Mouse (Mus musculus) heart, adult 8-10 months (tissue): ENCODE data around the gene Rbbp8nl. TPM values are rescaled to one million over a fixed set of nuclear protein-coding genes. Genes with fewer than 3 reads are reported as not detected.

Experiments used
- DNase-seq: peaks from one replicate; pipeline ENCODE4 v3.0.0; 2022; ENCODE audit warnings: low spot score
- microRNA-seq: library from miRNA; unstranded; fragments of <30 nt; microRNA quantifications from one replicate; pipeline ENCODE4 v1.2.0, GENCODE M21; 2022
- total RNA-seq, 4 experiments: library from RNA; stranded (reverse); gene quantifications; 2 replicates each; pipeline ENCODE4 v1.2.4; 2022

Rbbp8nl gene
- total RNA-seq, 4 experiments from 2014 or later: not detected

- no peak for DNase-seq
These were observed 60.5 kb downstream of the Rbbp8nl start for GRCm38 (mm10) chr2:180229129-180229528.

- no peak for DNase-seq
These were observed 61.1 kb downstream of the Rbbp8nl start for GRCm38 (mm10) chr2:180228592-180228991.

DNA sequence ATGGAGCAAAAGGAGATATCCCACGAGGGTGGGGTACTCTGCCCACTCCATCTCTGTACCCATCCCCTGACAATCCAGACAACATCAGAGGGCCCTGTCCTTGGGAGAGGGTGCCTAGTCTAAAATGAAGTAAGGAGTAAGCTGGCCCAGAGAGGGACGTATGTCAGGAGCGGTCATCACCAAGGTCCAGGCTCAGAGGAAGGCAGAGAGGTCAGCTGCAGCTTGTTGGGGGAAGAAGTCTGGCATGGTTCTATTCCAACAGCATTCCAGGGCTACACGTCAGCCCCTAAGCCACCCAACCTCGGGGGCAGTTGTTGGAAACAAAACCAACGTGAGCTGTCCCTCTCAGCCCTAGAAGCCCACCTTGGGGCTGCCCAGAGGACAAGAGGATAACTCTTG, 61.6 kb downstream of the Rbbp8nl start:
- no peak for DNase-seq

Small RNA genes lying within 50 kb of the gene (microRNA-seq; reads per million reads assigned to microRNA genes)
- gene Mir3091: not detected

Other genes with a start within 250 kb of the Rbbp8nl start
- gene Psma7, start 247.4 kb downstream of the Rbbp8nl start, total RNA-seq: 100 to 1,000 TPM; 140 to 162 (median 155) TPM
- gene Ss18l1, start 247.4 kb downstream of the Rbbp8nl start, total RNA-seq: 1 to 10 TPM; 1.6 to 3.1 (median 2.4) TPM
- 10 to 100 TPM; 29.1 to 34.0 (median 30.1) TPM for gene Mtg2, start 219.3 kb downstream of the Rbbp8nl start, total RNA-seq
- gene Hrh3, start 185.4 kb downstream of the Rbbp8nl start, total RNA-seq: under 1 TPM in 1 of 4 experiments, not detected in 3; 0.22 TPM
- 10 to 100 TPM; 38.2 to 44.9 (median 39.7) TPM for gene Osbpl2, start 170.6 kb downstream of the Rbbp8nl start, total RNA-seq
- 10 to 100 TPM; 80.8 to 93.9 (median 90.0) TPM for gene Adrm1, start 118.4 kb downstream of the Rbbp8nl start, total RNA-seq
- 100 to 1,000 TPM in 1 of 4 experiments, 10 to 100 TPM in 3; 78.1 to 110 (median 93.3) TPM for gene Lama5, start 64.0 kb downstream of the Rbbp8nl start, total RNA-seq
- 100 to 1,000 TPM; 452 to 674 (median 565) TPM for gene Rps21, start 32.5 kb downstream of the Rbbp8nl start, total RNA-seq
- gene Cables2, start 16.4 kb downstream of the Rbbp8nl start, total RNA-seq: 10 to 100 TPM; 12.1 to 14.1 (median 12.6) TPM
- gene Gata5, start 44.8 kb upstream of the Rbbp8nl start, total RNA-seq: 1 to 10 TPM in 1 of 4 experiments, under 1 TPM in 3; 0.68 to 1.2 (median 0.80) TPM
- under 1 TPM in 2 of 4 experiments, not detected in 2; 0.09 to 0.34 TPM for gene Slco4a1, start 166.4 kb upstream of the Rbbp8nl start, total RNA-seq
- not detected for gene Ntsr1, start 210.1 kb upstream of the Rbbp8nl start, total RNA-seq